Mouse (Mus musculus) lung, embryonic 14.5 days (tissue): Measurements from ENCODE around the gene Cars. TPM values are rescaled to one million over a fixed set of nuclear protein-coding genes. Genes with fewer than 3 reads are reported as not detected.

Source experiments
- ATAC-seq: fragments of 200-750 bp; cut with Nextera tagmentation; 2 replicates; pipeline ENCODE4 v1.8.0; 2017; ENCODE audit warnings: mild to moderate bottlenecking, moderate TSS enrichment, moderate library complexity; ENCODE audit not compliant: insufficient read depth
- DNase-seq: peaks from one replicate; pipeline ENCODE4 v3.0.0-alpha.2; 2015
- H3K27ac ChIP-seq: fragments of 300-500 bp; sonication (generic); 2 replicates; pipeline ENCODE4 v1.5.1; 2014; ENCODE audit warnings: low read depth, mild to moderate bottlenecking, moderate library complexity
- H3K27me3 ChIP-seq: fragments of 300-500 bp; sonication (generic); 2 replicates; pipeline ENCODE4 v1.6.1; 2014; ENCODE audit warnings: low read length, control low read depth; ENCODE audit not compliant: insufficient read depth
- H3K36me3 ChIP-seq: fragments of 300-500 bp; sonication (generic); 2 replicates; pipeline ENCODE4 v1.6.1; 2014; ENCODE audit warnings: control low read depth; ENCODE audit not compliant: insufficient read depth
- H3K4me1 ChIP-seq: fragments of 300-500 bp; sonication (generic); 2 replicates; pipeline ENCODE4 v1.6.1; 2014; ENCODE audit warnings: antibody characterized with exemption, control low read depth; ENCODE audit not compliant: insufficient read depth
- H3K4me2 ChIP-seq: fragments of 300-500 bp; sonication (generic); 2 replicates; pipeline ENCODE4 v1.6.1; 2014; ENCODE audit warnings: mild to moderate bottlenecking
- H3K4me3 ChIP-seq: fragments of 300-500 bp; sonication (generic); 2 replicates; pipeline ENCODE4 v1.5.1; 2014; ENCODE audit warnings: low read depth, low read length
- H3K9ac ChIP-seq: fragments of 300-500 bp; sonication (generic); 2 replicates; pipeline ENCODE4 v1.6.1; 2014
- H3K9me3 ChIP-seq: fragments of 300-500 bp; sonication (generic); 2 replicates; pipeline ENCODE4 v1.6.1; 2016; ENCODE audit warnings: low read depth, low read length, control low read depth
- CTCF ChIP-seq: IDR thresholded peaks from 2 replicates; pipeline ENCODE4 v1.5.1; 2016; ENCODE audit warnings: antibody characterized with exemption, low read depth
- WGBS: fragments of 180-500 bp; shearing (Covaris S2); extraction: QIAGEN DNeasy Blood & Tissue Kit; methylation state at CpG from one replicate; pipeline ENCODE4 v1.1.7; 2014; 5-methylcytosine and 5-hydroxymethylcytosine counted together
- polyA plus RNA-seq: library from polyadenylated mRNA; unstranded; fragments of >200 nt; fragmentation: Nextera tagmentation; extraction: Ambion mirVana; gene quantifications from 2 replicates; pipeline ENCODE4 v1.2.1, GENCODE M21; 2014

The Cars gene
- polyA plus RNA-seq, 1 experiment from 2014 or later, result 59.8 TPM

DNA sequence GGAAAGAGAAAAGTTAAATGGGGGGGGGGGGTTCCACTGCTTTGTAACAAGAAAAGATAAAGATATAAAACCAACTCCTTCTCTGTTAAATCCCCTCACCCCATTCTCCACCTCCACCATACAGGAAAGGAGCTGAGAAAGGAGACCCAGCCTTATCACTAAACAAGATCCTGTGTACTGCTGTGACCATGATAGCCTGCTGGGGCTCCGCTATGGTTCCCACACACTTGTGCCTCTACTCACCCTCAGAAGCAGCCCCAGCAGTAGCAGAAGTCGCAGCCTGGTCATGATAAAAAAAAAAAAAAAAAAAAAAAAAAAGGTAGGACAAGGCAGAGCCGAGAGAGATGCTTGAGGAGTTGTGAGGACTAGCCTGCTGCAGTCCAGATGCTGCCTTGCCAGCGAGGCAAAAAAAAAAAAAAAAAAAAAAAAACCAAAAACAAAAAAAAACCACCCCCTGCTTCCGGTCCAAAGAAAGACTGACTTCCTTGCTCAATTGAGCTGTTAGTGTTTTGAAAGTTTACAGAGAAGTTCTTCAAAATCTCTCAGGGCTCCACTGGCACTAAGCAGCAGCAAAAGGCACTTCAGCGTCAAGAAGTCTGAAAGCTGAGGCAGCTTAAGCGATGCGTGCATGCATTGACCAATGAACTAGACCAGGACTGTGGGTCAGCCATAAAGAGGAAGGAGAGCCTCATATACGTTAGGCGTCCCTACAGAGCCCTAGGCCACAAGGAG is 27.8 kb upstream of the Cars start:
- TF ChIP-seq CTCF, result no peak
- Histone ChIP-seq H3K27me3 (no peaks in the 10 kb centered on the region), H3K4me3 (no peak overlapping the region), H3K36me3 (no peaks in the 10 kb centered on the region), H3K9me3 (no peaks in the 10 kb centered on the region), H3K27ac (no peak overlapping the region), H3K9ac (no peak overlapping the region), H3K4me2 (no peak overlapping the region), H3K4me1 (no peaks in the 10 kb centered on the region)
- ATAC-seq, result no peak
- no peak for DNase-seq
- WGBS, result 46% methylated on average over 10 of the region's 10 CpGs

DNA sequence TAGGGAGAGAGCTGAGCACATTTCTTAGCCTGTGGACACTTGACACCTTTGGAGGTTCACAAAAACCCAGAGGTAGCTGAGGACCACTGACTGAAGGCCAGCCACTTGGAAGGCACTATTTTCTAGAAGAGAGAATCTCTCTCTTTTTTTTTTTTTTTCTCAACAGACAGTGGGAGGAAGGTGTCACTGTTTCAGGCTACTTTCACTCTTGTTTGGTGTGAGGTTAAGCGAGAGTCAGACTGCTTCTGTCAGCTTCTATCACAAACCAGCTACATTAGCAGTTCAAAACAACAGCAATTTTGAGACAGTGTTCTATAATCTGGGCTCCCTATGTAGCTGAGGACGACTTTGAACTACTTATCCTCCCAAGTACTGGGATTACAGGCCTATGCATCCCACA is 26.3 kb upstream of the Cars start:
- no peaks in the 10 kb centered on the region for H3K27me3 ChIP-seq
- ATAC-seq (no peak), DNase-seq (no peak)
- no peak overlapping the region for H3K27ac ChIP-seq
- H3K9ac ChIP-seq, result no peak overlapping the region
- H3K4me1 ChIP-seq, result no peaks in the 10 kb centered on the region
- no peak overlapping the region for H3K4me3 ChIP-seq
- no peak for TF ChIP-seq CTCF
- H3K9me3 ChIP-seq, result no peaks in the 10 kb centered on the region
- no peaks in the 10 kb centered on the region for H3K36me3 ChIP-seq
- WGBS, result 48% methylated on average over 2 of the region's 2 CpGs
- no peak overlapping the region for H3K4me2 ChIP-seq

DNA sequence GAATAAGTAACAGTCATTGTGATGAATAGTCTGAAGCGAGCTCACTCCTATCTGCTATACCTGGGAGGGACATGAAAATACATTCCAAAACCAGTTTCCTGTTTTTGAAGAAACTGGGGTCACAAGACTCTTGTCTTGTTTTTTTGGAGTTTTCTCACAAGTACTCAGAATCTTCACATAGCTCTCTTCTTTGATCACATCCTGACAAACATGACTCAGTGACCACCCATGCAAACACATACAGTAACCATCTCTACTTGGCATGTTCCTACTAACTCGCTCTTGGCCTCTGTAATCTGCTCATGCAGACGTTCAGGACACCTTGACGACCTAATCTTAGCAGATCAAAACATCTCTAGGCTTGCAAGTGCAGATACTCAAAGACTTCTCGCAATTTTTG is 25.3 kb upstream of the Cars start:
- H3K36me3 ChIP-seq, result no peaks in the 10 kb centered on the region
- WGBS, result 54% methylated on average over 5 of the region's 5 CpGs
- H3K27me3 ChIP-seq, result no peaks in the 10 kb centered on the region
- no peaks in the 10 kb centered on the region for H3K9me3 ChIP-seq
- no peak overlapping the region for H3K27ac ChIP-seq
- no peak overlapping the region for H3K4me3 ChIP-seq
- DNase-seq, result no peak
- no peak for ATAC-seq
- H3K9ac ChIP-seq, result no peak overlapping the region
- no peaks in the 10 kb centered on the region for H3K4me1 ChIP-seq
- no peak for TF ChIP-seq CTCF
- no peak overlapping the region for H3K4me2 ChIP-seq

DNA sequence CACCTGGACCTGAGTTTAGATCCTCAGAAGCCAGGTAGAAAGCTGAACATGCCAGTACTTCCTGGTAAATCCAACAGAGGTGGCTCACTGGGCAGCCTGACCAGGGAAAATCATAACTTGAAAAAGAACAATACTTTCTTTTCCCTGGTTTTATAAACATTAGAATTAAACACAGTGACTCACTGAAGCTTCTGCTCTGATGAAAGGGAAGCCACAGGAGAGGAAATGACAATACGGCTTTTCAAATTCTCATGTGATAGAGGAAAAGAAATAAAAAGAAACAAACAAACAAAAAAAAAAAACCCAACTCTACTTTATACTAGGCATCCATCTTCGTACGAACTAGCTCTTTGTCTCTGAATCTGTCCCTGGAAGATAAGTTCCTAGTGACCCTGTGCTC is 24.7 kb upstream of the Cars start:
- DNase-seq (no peak), ATAC-seq (no peak)
- Histone ChIP-seq H3K27me3 (no peaks in the 10 kb centered on the region), H3K4me1 (no peaks in the 10 kb centered on the region), H3K9ac (no peak overlapping the region), H3K4me3 (no peak overlapping the region), H3K36me3 (no peaks in the 10 kb centered on the region), H3K4me2 (no peak overlapping the region), H3K27ac (no peak overlapping the region), H3K9me3 (no peaks in the 10 kb centered on the region)
- TF ChIP-seq CTCF, result no peak
- WGBS, result 63% methylated on average over 3 of the region's 3 CpGs

DNA sequence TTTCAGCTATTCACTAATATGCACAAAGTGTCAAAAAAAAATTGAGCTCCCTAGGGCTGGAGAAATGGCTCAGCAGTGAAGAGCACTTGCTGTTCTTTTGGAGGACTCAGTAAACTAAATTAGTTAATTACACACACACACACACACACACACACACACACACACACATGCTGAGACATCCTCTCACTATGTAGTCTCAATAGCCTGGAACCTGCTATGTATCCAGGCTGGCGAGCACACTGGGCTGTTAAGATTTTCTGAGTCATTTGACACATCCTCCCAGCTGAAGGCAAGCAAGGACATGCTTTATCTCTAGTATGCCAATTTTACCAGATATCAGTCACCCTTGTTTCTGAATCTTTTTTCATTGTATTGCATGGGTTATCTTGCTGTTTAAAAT is 21.1 kb upstream of the Cars start:
- DNase-seq (no peak), ATAC-seq (no peak)
- Histone ChIP-seq H3K4me3 (no peak overlapping the region), H3K27ac (no peak overlapping the region), H3K9me3 (no peaks in the 10 kb centered on the region), H3K4me2 (no peak overlapping the region), H3K27me3 (no peaks in the 10 kb centered on the region), H3K9ac (no peak overlapping the region), H3K36me3 (no peaks in the 10 kb centered on the region), H3K4me1 (no peaks in the 10 kb centered on the region)
- no peak for TF ChIP-seq CTCF
- 41% methylated on average over 1 of the region's 1 CpGs for WGBS

DNA sequence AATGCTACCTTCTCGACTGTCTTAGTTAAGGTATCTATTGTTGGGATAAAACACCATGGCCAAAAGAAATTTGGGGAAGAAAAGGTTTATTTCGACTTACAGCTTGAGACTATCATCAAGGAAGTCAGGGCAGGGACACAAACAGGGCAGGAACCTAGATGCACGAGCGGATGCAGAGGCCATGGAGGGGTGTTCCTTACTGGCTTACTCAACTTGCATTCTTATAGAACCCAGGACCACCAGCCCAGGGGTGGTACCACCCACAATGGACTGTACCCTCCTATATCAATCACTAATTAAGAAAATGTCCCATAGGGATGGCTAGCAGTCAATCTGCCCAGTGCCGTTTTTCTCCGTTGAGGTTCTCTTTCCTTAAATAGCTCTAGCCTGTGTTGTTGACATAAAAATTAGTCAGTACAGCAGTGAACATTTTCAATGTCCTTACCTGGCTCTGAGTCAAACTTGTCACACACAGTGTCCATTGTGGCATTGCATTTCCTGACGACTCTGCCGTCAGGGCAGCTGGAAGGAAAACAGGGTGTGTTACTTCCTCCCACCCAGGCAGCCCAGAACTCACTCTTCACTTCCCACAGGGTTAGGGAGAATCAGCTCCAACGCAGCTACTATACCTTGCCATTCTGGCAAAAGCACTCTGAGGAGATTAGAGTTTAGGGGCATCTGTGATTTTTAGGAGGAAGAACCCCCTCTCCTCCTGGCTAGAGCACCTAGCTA is 14.7 kb upstream of the Cars start:
- ATAC-seq (peak; percentile 38; the same call in 1 of the 2 replicates), DNase-seq (peak; percentile 44)
- H3K4me2 ChIP-seq, result no peak overlapping the region
- H3K4me1 ChIP-seq, result no peaks in the 10 kb centered on the region
- H3K4me3 ChIP-seq, result no peak overlapping the region
- H3K27ac ChIP-seq, result peak overlapping the region; percentile 15; the same call in 1 of the 2 replicates
- no peaks in the 10 kb centered on the region for H3K36me3 ChIP-seq
- no peaks in the 10 kb centered on the region for H3K27me3 ChIP-seq
- 44% methylated on average over 9 of the region's 9 CpGs for WGBS
- no peaks in the 10 kb centered on the region for H3K9me3 ChIP-seq
- no peak for TF ChIP-seq CTCF
- H3K9ac ChIP-seq, result no peak overlapping the region

DNA sequence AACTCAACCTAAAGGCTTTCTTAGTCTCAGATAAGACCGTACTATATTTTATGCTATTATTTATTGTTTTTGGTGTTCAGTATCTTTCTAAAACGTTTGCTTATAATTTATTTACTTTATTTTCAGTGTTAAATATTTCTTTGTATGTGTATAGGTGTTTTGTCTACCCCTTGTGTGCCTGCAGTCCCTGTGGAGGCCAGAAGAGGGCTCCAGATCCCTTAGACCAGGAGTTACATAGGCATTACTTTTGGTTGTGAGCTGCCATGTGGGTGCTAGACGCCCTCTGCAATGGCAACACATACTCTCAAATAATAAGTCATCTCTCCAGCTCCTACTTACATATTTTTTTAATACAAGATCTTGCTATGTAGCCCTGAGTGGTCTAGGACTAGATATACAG is 12.3 kb upstream of the Cars start:
- no peaks in the 10 kb centered on the region for H3K36me3 ChIP-seq
- no peaks in the 10 kb centered on the region for H3K9me3 ChIP-seq

More for the DNA sequence above, 12.3 kb upstream of the Cars start:
- DNase-seq (no peak), ATAC-seq (no peak)
- Histone ChIP-seq H3K9ac (no peak overlapping the region), H3K4me3 (no peak overlapping the region), H3K27me3 (no peaks in the 10 kb centered on the region), H3K27ac (no peak overlapping the region), H3K4me2 (no peak overlapping the region), H3K4me1 (no peaks in the 10 kb centered on the region)
- 48% methylated on average over 3 of the region's 3 CpGs for WGBS
- peak; percentile 42 for TF ChIP-seq CTCF
